Mouse (Mus musculus) intestine, postnatal 0 days (tissue): ENCODE results near the gene Atp5g1. TPM values are rescaled to one million over a fixed set of nuclear protein-coding genes. Genes with fewer than 3 reads are reported as not detected.

Source experiments
- ATAC-seq: fragments of 200-750 bp; cut with Nextera tagmentation; 2 replicates; pipeline ENCODE4 v1.8.0; 2017; ENCODE audit warnings: mild to moderate bottlenecking, moderate TSS enrichment, moderate library complexity
- H3K27ac ChIP-seq: fragments of 300-500 bp; sonication (generic); 2 replicates; pipeline ENCODE4 v1.5.1; 2014; ENCODE audit warnings: mild to moderate bottlenecking, low read depth, low read length, moderate library complexity
- H3K27me3 ChIP-seq: fragments of 300-500 bp; sonication (generic); replicated peaks from 2 replicates; pipeline ENCODE4 v1.6.1; 2014; ENCODE audit warnings: low read length, mixed read lengths; ENCODE audit not compliant: control insufficient read depth, insufficient read depth
- H3K36me3 ChIP-seq: fragments of 300-500 bp; sonication (generic); 2 replicates; pipeline ENCODE4 v1.6.1; 2014; ENCODE audit warnings: mild to moderate bottlenecking, moderate library complexity; ENCODE audit not compliant: control insufficient read depth, insufficient read depth
- H3K4me1 ChIP-seq: fragments of 300-500 bp; sonication (generic); replicated peaks from 2 replicates; pipeline ENCODE4 v1.6.1; 2014; ENCODE audit warnings: antibody characterized with exemption, low read length, mixed read lengths; ENCODE audit not compliant: control insufficient read depth, insufficient read depth
- H3K4me2 ChIP-seq: fragments of 300-500 bp; sonication (generic); replicated peaks from 2 replicates; pipeline ENCODE4 v1.6.1; 2014; ENCODE audit warnings: low read depth, mild to moderate bottlenecking, moderate library complexity
- H3K4me3 ChIP-seq: fragments of 300-500 bp; sonication (generic); 2 replicates; pipeline ENCODE4 v1.5.1; 2014; ENCODE audit warnings: low read depth, low read length
- H3K9ac ChIP-seq: fragments of 300-500 bp; sonication (generic); 2 replicates; pipeline ENCODE4 v1.6.1; 2014; ENCODE audit warnings: mild to moderate bottlenecking, low read depth, low read length
- H3K9me3 ChIP-seq: fragments of 300-500 bp; sonication (generic); 2 replicates; pipeline ENCODE4 v1.6.1; 2016; ENCODE audit warnings: mixed run types; ENCODE audit not compliant: control insufficient read depth
- CTCF ChIP-seq: sonication (generic); IDR thresholded peaks from 2 replicates; pipeline ENCODE4 v1.5.1; 2016; ENCODE audit warnings: low read depth, mild to moderate bottlenecking, control low read depth, antibody characterized with exemption, moderate library complexity
- WGBS: fragments of 180-500 bp; shearing (Covaris S2); extraction: QIAGEN DNeasy Blood & Tissue Kit; methylation state at CpG from one replicate; pipeline ENCODE4 v1.1.7; 2014; 5-methylcytosine and 5-hydroxymethylcytosine counted together
- polyA plus RNA-seq: library from polyadenylated mRNA; unstranded; fragments of >200 nt; fragmentation: Nextera tagmentation; extraction: Ambion mirVana; gene quantifications from 2 replicates; pipeline ENCODE4 v1.2.1, GENCODE M21; 2015

Atp5g1 gene
- polyA plus RNA-seq, 1 experiment from 2014 or later: 1,236 TPM

GRCm38 (mm10) chr11:96046793-96047192, 28.7 kb downstream of the Atp5g1 start:
- TF ChIP-seq CTCF: no peak
- Histone ChIP-seq H3K4me2 (no peak overlapping the region), H3K36me3 (peaks cover 67% of the 10 kb centered on the region), H3K4me3 (no peak overlapping the region), H3K27me3 (no peaks in the 10 kb centered on the region), H3K9me3 (no peaks in the 10 kb centered on the region), H3K9ac (no peak overlapping the region), H3K4me1 (no peaks in the 10 kb centered on the region), H3K27ac (peak overlapping the region; percentile 9; the same call in 1 of the 2 replicates)
- 56% methylated on average over 2 of the region's 2 CpGs for WGBS
- ATAC-seq: no peak; the same call in 1 of the 2 replicates

- Histone ChIP-seq H3K4me2 (no peak overlapping the region), H3K36me3 (peaks cover 60% of the 10 kb centered on the region), H3K9me3 (no peaks in the 10 kb centered on the region), H3K4me1 (no peaks in the 10 kb centered on the region), H3K4me3 (no peak overlapping the region), H3K9ac (no peak overlapping the region), H3K27me3 (no peaks in the 10 kb centered on the region), H3K27ac (no peak overlapping the region)
- no peak for TF ChIP-seq CTCF
- no peak for ATAC-seq
- WGBS: 83% methylated on average over 8 of the region's 8 CpGs
These were observed 29.4 kb downstream of the Atp5g1 start for GRCm38 (mm10) chr11:96046028-96046427.

GRCm38 (mm10) chr11:96044803-96045567, 30.5 kb downstream of the Atp5g1 start:
- peaks cover 57% of the 10 kb centered on the region for H3K36me3 ChIP-seq
- H3K27ac ChIP-seq: no peak overlapping the region
- ATAC-seq: no peak
- TF ChIP-seq CTCF: no peak
- H3K9ac ChIP-seq: no peak overlapping the region
- H3K4me2 ChIP-seq: no peak overlapping the region
- H3K9me3 ChIP-seq: no peaks in the 10 kb centered on the region
- 87% methylated on average over 11 of the region's 11 CpGs for WGBS
- H3K4me1 ChIP-seq: no peaks in the 10 kb centered on the region
- no peaks in the 10 kb centered on the region for H3K27me3 ChIP-seq
- no peak overlapping the region for H3K4me3 ChIP-seq

GRCm38 (mm10) chr11:96038560-96038959, 36.9 kb downstream of the Atp5g1 start:
- Histone ChIP-seq H3K9me3 (no peaks in the 10 kb centered on the region), H3K36me3 (peaks cover 30% of the 10 kb centered on the region), H3K9ac (no peak overlapping the region), H3K4me1 (peaks cover 4% of the 10 kb centered on the region), H3K4me3 (no peak overlapping the region), H3K27ac (no peak overlapping the region), H3K4me2 (no peak overlapping the region), H3K27me3 (no peaks in the 10 kb centered on the region)
- no peak for ATAC-seq
- WGBS: 18% methylated on average over 1 of the region's 1 CpGs
- TF ChIP-seq CTCF: no peak

- 73% methylated on average over 5 of the region's 5 CpGs for WGBS
- H3K27me3 ChIP-seq: no peaks in the 10 kb centered on the region
- ATAC-seq: no peak
- H3K9me3 ChIP-seq: no peaks in the 10 kb centered on the region
- no peak overlapping the region for H3K9ac ChIP-seq
- H3K4me2 ChIP-seq: no peak overlapping the region
- no peak overlapping the region for H3K4me3 ChIP-seq
- peaks cover 23% of the 10 kb centered on the region for H3K36me3 ChIP-seq
- no peak for TF ChIP-seq CTCF
- H3K27ac ChIP-seq: no peak overlapping the region
- H3K4me1 ChIP-seq: peaks cover 4% of the 10 kb centered on the region
These were observed 38.0 kb downstream of the Atp5g1 start for GRCm38 (mm10) chr11:96037499-96037898.

- Histone ChIP-seq H3K9ac (peak overlapping the region; percentile 79), H3K4me3 (peak overlapping the region; percentile 88), H3K4me2 (peak overlapping the region; percentile 87), H3K27ac (0 out of 2 replicates have a peak overlapping the region, but pooled peaks have one; percentile 37), H3K4me1 (peaks cover 4% of the 10 kb centered on the region), H3K36me3 (peaks cover 14% of the 10 kb centered on the region), H3K9me3 (no peaks in the 10 kb centered on the region), H3K27me3 (no peaks in the 10 kb centered on the region)
- no peak for TF ChIP-seq CTCF
- no peak for ATAC-seq
- WGBS: 5% methylated on average over 6 of the region's 6 CpGs
These were observed 40.3 kb downstream of the Atp5g1 start for GRCm38 (mm10) chr11:96035133-96035532.
